Mouse (Mus musculus) A20 (cell line): ENCODE measurements around the gene Arl6ip1.
"Not testable (repeated sequence)": the region's sequence is repeated elsewhere in the genome, so short reads cannot be mapped to it uniquely, and the experiment has no call there.

ENCODE experiments used
- DNase-seq: peaks from one replicate; pipeline ENCODE4 v3.0.0-alpha.2; 2011; ENCODE audit warnings: low read depth, low spot score

The Arl6ip1 gene

GRCm38 (mm10) chr7:118129430-118130041 lies at the start of gene Arl6ip1:
Gene Arl6ip1 (minus strand): TSS chr7:118129662.
- DNase-seq: peak; percentile 99

DNA sequence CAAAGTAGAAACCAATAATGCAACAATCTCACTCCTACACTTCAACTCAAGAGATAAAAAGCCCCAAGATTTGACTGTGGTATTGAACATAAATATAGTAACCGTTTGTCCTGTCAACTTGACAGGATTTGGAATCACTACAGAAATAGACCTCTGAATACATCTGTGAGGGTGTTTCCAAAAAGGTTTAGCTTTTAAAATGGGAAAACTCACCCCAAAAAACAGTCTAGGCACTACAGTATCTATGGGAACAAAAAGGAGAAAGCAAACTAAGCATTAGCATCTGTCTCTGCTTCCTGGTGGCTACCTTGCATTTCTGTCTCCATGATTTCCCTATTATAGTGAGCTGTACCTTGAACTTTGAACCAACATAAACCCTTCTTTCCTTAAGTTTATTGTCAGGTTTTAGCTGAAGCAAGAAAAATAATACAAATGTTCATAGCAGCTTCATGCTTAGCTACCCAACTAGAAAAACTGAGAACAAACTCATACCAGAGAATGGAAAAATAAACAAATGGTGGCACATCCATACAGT lies 46.4 kb upstream of the Arl6ip1 start:
- DNase-seq: no peak

DNA sequence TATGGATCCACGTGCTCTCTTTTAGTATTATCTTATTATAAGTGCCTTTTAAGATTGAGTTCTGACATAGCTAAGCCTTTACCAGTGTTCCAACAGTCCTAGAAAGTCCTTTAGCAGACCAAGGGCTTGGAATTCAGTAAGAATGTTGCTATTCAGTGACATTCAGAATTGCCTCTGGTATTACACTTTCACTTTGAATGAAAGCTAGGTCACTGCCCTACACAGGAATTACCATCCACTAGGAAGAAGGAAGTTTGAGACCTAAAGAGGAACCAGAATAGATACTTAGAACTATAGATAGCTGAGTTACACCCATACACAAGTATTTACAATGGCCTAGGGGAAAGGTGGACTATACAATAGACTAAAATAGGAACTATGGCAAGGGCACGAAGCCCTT lies 40.7 kb upstream of the Arl6ip1 start:
- not testable (repeated sequence) for DNase-seq

GRCm38 (mm10) chr7:118163006-118163405 lies 33.5 kb upstream of the Arl6ip1 start:
- DNase-seq: no peak

DNA sequence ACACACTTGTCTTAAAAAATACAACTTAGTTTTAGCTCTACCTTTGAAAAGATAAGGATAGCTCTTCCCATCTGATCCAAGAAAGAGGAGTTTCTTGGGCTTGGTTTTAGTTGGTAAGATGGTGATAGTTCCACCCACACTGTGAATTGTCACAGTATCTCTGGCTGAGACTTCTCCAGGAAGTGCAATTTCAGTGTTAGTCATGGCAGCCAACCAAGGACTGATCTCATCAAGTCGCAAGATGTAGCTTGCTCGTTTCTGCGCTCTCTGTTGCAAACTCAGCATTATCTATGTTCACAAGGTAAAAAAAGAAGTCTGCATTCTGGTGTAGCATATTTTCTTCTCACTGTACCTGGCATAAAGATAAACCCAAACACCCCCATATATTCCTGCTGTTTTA lies 30.7 kb upstream of the Arl6ip1 start:
- DNase-seq: no peak

GRCm38 (mm10) chr7:118156461-118156860 lies 27.0 kb upstream of the Arl6ip1 start:
- no peak for DNase-seq

DNA sequence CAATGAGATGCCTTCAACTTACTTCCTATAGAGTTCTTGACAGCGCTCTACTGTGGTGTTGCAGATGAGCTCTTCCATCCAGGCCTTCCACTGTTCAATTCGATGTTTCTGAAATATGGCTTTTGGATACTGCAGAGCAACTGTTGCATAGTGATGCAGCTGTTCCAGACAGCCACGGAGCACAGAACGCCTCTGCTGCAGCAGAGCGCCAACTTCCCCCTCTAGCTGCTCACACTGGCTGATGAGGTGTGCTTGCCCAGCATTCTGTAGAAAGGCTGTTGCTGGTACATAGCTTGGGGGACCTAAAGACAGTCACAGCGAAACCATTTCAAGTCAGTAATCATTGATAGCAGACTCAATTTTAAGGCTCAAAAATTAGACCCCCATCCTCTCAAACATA lies 24.7 kb upstream of the Arl6ip1 start:
- no peak for DNase-seq

- DNase-seq: no peak
Observed at GRCm38 (mm10) chr7:118143602-118144001, 14.1 kb upstream of the Arl6ip1 start.

DNA sequence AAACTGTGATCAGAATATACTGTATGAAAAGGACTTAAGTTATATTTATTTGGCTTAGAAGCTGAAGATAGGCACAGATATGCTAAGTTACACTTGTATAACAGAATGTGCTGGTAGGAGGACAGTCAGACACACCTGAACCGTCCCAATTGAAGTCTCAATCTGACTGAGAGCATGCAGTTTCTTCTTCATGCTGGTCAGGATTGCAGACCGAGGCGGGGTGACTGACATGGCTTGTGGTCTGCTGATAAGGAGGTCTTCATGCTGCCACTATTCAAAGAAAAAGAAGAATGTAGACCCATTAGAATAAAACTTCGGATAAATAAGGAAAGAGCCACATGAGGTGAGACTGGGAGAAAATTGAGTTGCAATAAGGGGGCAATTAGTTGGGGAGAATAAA lies 13.7 kb upstream of the Arl6ip1 start:
- no peak for DNase-seq

GRCm38 (mm10) chr7:118141271-118141670 lies 11.8 kb upstream of the Arl6ip1 start:
- no peak for DNase-seq

DNA sequence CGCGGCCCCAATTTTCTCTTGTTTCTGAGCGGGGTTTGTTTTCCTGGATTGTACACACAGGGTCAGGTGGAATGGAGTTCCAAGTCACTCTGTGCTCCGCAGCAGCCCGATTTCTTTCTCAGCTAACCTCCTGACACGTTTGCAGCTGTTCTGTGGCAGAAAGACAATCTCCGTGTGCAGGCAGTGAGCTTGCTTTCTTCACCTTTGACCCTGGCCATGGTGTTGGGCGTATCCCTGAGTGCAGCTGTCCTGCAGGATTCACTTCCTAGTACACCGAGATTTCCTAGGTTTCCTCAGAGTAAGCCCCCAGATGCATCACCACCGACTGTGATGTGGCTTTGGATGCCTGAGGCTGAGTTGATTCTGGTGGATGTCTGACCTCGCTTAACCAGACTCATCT lies 5.7 kb upstream of the Arl6ip1 start:
- DNase-seq: no peak

DNA sequence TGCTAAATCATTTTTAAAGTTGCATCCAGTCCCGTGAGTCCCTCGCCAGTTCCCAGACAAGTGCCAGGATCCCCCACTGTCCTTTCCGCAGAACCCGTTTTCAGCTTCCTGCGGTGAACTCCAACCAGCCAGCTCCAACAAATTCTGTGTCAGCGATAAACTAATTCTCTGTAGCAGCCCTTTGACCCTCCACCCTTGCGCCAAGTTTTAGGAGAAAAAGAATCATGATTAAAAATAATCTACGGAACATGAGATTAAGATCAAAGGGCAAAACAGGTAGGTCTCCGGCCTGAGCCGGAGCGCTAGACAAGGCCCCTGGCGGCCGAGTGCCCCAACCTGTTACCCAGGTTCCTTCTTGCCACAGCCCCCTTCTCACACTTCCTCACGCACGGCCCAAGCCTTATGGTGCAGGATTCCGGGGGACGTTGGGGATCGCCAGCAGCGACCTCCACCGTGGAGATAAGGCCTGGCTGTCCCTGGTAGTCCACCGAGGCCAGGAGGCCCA lies 485 bp downstream of the Arl6ip1 start:
- no peak for DNase-seq

- no peak for DNase-seq
Observed at GRCm38 (mm10) chr7:118126219-118126875, 3.1 kb downstream of the Arl6ip1 start.

DNA sequence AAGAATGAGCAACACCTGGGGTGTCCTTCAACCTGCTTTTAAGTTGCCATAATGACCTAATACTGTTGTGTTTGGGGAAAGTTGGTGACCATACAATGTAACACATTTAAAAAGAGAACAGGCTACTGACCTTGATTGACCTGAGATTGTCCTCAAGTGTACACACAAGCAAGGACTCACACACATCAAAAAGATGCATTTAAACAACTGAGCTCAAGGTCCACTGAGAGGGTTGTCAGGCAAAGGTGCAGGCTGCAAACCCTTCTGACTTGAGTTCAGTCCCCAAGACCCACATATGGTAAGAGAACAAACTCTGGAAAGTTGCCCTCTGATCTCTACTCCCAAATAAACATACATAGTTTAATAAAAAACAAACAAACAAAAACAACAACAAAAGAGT lies 3.7 kb downstream of the Arl6ip1 start:
- DNase-seq: no peak

- no peak for DNase-seq
Observed at GRCm38 (mm10) chr7:118123512-118124411, 5.7 kb downstream of the Arl6ip1 start.

DNA sequence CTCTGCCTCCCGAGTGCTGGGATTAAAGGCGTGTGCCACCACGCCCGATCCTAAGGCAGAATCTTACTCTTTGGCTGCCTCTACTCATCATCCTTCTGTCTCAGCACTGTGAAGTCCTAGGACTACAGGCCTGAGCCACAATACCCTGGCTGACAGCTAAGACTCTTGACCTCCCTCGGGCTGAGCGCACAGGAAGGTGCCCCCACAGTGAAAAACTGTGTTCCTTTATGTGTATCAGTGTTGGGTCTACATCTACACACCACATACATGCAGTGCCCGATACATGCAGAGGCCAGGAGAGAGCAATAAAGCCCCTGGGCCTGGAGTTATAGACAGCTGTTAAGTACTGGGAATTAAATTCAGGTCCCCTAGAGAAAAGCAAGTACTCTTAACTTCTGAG lies 7.2 kb downstream of the Arl6ip1 start:
- DNase-seq: no peak

GRCm38 (mm10) chr7:118120654-118121053 lies 8.8 kb downstream of the Arl6ip1 start:
- DNase-seq: no peak

- peak; percentile 86 for DNase-seq
Observed at GRCm38 (mm10) chr7:118119946-118120345, 9.5 kb downstream of the Arl6ip1 start.

- no peak for DNase-seq
Observed at GRCm38 (mm10) chr7:118119142-118119541, 10.3 kb downstream of the Arl6ip1 start.

DNA sequence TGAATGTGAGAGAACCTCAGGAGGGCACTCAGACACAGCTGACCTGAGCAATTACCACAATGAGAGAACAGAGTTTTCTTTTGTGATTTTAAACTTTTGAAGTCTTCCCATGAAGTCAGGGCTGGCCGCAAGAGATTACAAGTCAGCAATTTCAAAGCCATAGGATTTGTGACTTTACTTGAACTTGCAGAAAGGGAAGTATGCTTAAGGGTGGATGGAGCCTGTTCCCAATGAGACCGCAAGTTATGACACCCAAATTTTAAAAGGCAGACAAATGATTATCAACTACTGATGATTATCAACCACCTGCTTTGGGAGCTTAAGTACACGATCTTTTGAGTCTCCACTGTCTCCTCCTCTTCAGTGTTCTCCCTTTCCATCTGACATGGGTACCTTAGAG lies 11.0 kb downstream of the Arl6ip1 start:
- DNase-seq: no peak

DNA sequence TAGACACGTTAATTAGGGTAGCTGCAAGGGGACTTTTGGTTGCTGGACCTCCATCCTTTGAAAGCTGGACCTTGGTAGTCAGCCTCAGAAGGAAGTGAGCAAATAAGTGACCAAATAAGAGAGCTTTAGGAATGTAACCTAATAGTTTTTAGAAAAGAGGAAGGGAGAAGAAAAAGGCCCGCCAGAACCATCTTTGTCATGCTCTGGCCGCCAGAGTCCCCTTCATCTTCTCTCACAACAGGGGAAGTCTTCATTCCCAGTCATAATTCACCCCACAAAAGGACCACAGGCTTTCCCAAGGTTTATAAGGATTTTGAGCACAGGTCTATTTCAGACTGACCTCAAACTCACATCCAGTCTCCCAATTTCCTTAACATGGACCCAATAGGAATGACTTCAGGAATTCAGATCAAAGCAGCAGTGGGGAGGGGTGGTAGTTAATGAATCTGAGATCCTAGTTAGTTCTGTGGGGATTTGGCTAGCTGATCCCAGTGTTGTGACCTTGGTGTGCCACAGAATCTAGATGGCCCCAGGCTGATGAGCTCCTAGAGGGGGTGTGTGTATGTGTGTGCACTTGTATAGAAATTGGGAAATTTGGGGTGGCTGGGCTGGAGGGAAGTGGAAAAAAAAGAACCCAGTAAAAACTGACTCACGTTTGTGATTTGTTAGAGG lies 11.8 kb downstream of the Arl6ip1 start:
- DNase-seq: peak; percentile 68
